ENCODE assay signal across 8 mouse cellular contexts in the genomic region with DNA sequence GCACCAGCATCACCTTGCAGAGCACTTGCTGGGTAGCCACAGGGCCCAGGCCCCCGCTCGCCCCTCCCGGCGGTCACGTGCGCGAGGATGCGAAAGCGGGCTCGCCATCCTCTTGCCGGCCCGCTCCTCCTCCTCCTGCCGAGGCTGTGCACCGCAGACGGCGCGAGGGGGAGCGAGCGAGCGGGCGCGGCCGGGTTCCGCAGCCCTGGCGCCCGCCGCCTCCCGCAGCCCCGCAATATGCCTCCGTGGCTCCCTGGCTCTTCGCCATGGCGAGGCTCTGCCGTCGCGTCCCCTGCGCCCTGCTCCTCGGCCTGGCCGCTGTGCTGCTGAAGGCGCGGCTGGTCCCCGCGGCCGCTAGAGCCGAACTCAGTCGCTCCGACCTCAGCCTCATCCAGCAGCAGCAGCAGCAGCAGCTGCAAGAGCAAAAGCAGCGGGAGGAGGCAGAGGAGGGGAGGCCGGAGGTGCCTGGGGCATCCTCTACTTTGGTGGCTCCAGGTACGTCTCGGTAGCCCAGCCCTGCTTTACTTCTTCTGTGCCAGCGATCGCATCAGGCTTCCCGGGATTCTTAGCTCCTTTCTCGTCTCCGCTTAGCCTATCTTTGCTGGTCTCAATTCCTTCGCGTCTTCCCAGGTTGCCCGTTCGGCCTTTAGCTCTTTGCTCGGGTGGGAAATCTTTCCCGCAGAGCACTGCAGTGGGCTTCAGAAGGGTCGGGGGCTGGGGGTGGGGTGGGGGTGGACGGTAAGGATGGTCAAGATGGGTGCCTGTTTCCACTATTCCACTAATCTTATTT. TPM values are rescaled to one million over a fixed set of nuclear protein-coding genes. Genes with fewer than 3 reads are reported as not detected.
A peak's percentile ranks its signal among the peaks of the same experiment; 100 is the strongest.
DNase-seq lines count a peak whose midpoint lies in the region; ATAC-seq and TF ChIP-seq lines count a peak whose summit lies in the region.

A gene (plus strand): TSS at position 154 of the 790 bp plus-strand sequence.

- peak; percentile 96 for DNase-seq in cerebellum, adult 11-12 months
- DNase-seq in forelimb bud, embryonic 11.5 days (ENCODE audit: low read depth, low spot score), result peak; percentile 75
- peak; percentile 63 for DNase-seq in layer of hippocampus, adult 9-10 months (ENCODE audit: low spot score)
- peak; percentile 63 for DNase-seq in ovary, adult 18-20 months (ENCODE audit: low spot score)
- peak; percentile 53 for DNase-seq in thymus, adult 2 months

- peaks cover 35% of the 10 kb centered on the region for H3K27me3 ChIP-seq in E14TG2a.4 (ENCODE audit: insufficient read depth, low read length)
- peaks cover 38% of the 10 kb centered on the region for H3K27me3 ChIP-seq in lung, embryonic 15.5 days
- peaks cover 6% of the 10 kb centered on the region; the same call in 1 of the 2 replicates for H3K27me3 ChIP-seq in thymus, adult 2 months (ENCODE audit: control insufficient read depth, insufficient read depth, low read length)

- no peak for TF ChIP-seq POLR2A in thymus, adult 2 months (IDR thresholded peaks at IDR 0.05; ENCODE audit: control insufficient read depth, extremely low read depth, insufficient read depth, low read length, poor library complexity)

- peak within 1 kb of the TSS; percentile 55 for H3K9ac ChIP-seq in lung, embryonic 15.5 days

- peaks cover 3% of the 10 kb centered on the region for H3K4me1 ChIP-seq in E14TG2a.4 (replicated peaks; ENCODE audit: low read depth, low read length)
- H3K4me1 ChIP-seq in lung, embryonic 15.5 days, result peaks cover 3% of the 10 kb centered on the region
- H3K4me1 ChIP-seq in thymus, adult 2 months (replicated peaks; ENCODE audit: control insufficient read depth, insufficient read depth, low read length), result peaks cover 5% of the 10 kb centered on the region; the same call in 1 of the 2 replicates

- peaks cover 14% of the 10 kb centered on the region for H3K9me3 ChIP-seq in E14TG2a.4 (ENCODE audit: low read length)
- H3K9me3 ChIP-seq in lung, embryonic 15.5 days, result no peaks in the 10 kb centered on the region

- peak; percentile 88 to 90 for ATAC-seq in hematopoietic stem cell, adult 5-6 weeks (replicated peaks in 1 of 2; ENCODE audit: insufficient read depth in 1 of 2, low FRiP score in 2 of 2, low TSS enrichment in 1 of 2, low read depth in 1 of 2, poor library complexity in 2 of 2, severe bottlenecking in 2 of 2)
- ATAC-seq in lung, embryonic 15.5 days (ENCODE audit: borderline replicate concordance, extremely low read depth, low FRiP score, low TSS enrichment), result peak; percentile 91; the same call in 1 of the 2 replicates

- no peak for TF ChIP-seq CTCF in E14TG2a.4 (conservative IDR thresholded peaks at IDR 0.05; ENCODE audit: low read length)
- TF ChIP-seq CTCF in thymus, adult 2 months (IDR thresholded peaks at IDR 0.05; ENCODE audit: borderline replicate concordance, control insufficient read depth, extremely low read depth, insufficient read depth, low read length, poor library complexity), result no peak

- no peaks in the 10 kb centered on the region for H3K36me3 ChIP-seq in E14TG2a.4 (ENCODE audit: insufficient read depth, low read length)
- H3K36me3 ChIP-seq in lung, embryonic 15.5 days, result no peaks in the 10 kb centered on the region
- H3K36me3 ChIP-seq in thymus, adult 2 months (ENCODE audit: control insufficient read depth, insufficient read depth, low read length), result no peaks in the 10 kb centered on the region

- H3K27ac ChIP-seq in lung, embryonic 15.5 days, result no peak within 1 kb of the TSS
- H3K27ac ChIP-seq in thymus, adult 2 months (ENCODE audit: control insufficient read depth, insufficient read depth, low read length), result no peak within 1 kb of the TSS

- WGBS in lung, embryonic 15.5 days, result 4% methylated on average over 63 of the region's 63 CpGs
- under 1% methylated on average over 63 of the region's 63 CpGs for WGBS in thymus, adult 2 months

- H3K4me3 ChIP-seq in E14TG2a.4 (replicated peaks; ENCODE audit: low read length), result peak within 1 kb of the TSS; percentile 86
- peak within 1 kb of the TSS; percentile 56 for H3K4me3 ChIP-seq in lung, embryonic 15.5 days
- peak within 1 kb of the TSS; percentile 58 for H3K4me3 ChIP-seq in thymus, adult 2 months (ENCODE audit: control insufficient read depth, insufficient read depth, low read length)

- peak within 1 kb of the TSS; percentile 95 for H3K4me2 ChIP-seq in lung, embryonic 15.5 days

RNA-seq across cellular contexts. Expression of the gene that starts here (rescaled TPM):
- 0.63 and 0.79 TPM in 2 replicates for total RNA-seq in hematopoietic stem cell, adult 5-6 weeks (2017)
- polyA plus RNA-seq in lung, embryonic 15.5 days (2015; fragmentation: Nextera tagmentation; extraction: Ambion mirVana), result 2.0 and 2.7 TPM in 2 replicates
- polyA plus RNA-seq in thymus, adult 2 months (2012; rRNA removed), result 0.14 and 0.27 TPM in 2 replicates

Comparison
In these comparisons a context has a peak if more than half of its experiments do, and no peak if none do; other contexts are left out.
1. Peak in ATAC-seq in hematopoietic stem cell, adult 5-6 weeks; RNA of the gene not detected or under 1 TPM.
2. Peak in DNase-seq and H3K4me3 ChIP-seq in thymus, adult 2 months; RNA of the gene not detected or under 1 TPM.